Mouse (Mus musculus) embryonic fibroblast, embryonic 13.5 days (primary cell): ENCODE data around the gene Car10.

Experiments used
- CTCF ChIP-seq: IDR thresholded peaks from 2 replicates; pipeline ENCODE4 v1.5.1; 2011; ENCODE audit warnings: mild to moderate bottlenecking, control low read depth, low read length, moderate library complexity, borderline replicate concordance; ENCODE audit not compliant: insufficient read depth
- POLR2A ChIP-seq: IDR thresholded peaks from 2 replicates; pipeline ENCODE4 v1.6.1; 2011; ENCODE audit warnings: low read depth, mild to moderate bottlenecking, control low read depth, low read length, moderate library complexity

DNA sequence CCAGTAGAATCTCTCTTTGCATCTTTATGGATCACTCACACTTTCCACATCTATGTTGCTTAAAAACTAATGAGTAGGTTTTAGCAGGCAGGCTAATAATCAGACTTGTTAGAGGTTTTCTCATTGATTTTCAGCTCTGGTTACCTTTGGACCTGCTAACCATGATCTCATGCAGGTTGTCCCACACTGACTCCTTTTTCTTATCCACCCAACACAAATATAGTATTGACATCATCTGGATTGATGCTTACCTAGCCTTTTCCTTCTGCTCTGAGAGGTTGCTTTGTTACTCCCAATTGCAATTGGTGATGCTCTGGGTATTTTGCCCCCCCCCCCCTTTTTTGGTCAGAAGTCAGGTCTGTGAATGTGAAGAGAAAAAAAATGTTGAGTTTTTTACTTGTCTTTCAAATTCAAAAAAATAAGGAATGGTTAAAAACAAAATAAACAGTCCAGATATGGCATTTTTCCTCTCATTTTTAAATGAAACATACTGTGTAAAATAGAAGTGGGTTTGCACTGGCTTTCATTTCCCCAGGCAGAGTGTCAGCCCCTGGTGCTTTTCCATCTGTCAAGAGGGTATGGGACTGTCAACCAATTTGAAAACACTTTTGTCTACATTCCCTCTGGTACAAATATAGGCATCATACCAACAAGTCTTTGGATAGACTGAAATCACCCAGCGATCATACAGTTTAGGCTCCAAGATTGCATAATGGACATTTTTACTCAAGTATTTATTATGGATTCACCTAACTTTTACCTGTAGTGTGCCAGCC lies 75.9 kb downstream of the Car10 start:
- no peak for TF ChIP-seq CTCF
- TF ChIP-seq POLR2A, result no peak
